Mouse (Mus musculus) neural tube, postnatal 0 days (tissue): Measurements from ENCODE around the gene 2010111I01Rik. TPM values are rescaled to one million over a fixed set of nuclear protein-coding genes. Genes with fewer than 3 reads are reported as not detected.

Source experiments
- microRNA counts: library from miRNA; unstranded; fragments of <30 nt; microRNA quantifications from one replicate; lab custom pipeline; 2015
- microRNA-seq: library from miRNA; unstranded; fragments of <30 nt; microRNA quantifications from one replicate; pipeline ENCODE4, GENCODE M21; 2016
- polyA plus RNA-seq: library from polyadenylated mRNA; unstranded; fragments of >200 nt; fragmentation: Nextera tagmentation; extraction: Ambion mirVana; gene quantifications from 2 replicates; pipeline ENCODE4 v1.2.1, GENCODE M21; 2015

The 2010111I01Rik gene
- 27.5 and 28.7 TPM in 2 replicates for polyA plus RNA-seq

DNA sequence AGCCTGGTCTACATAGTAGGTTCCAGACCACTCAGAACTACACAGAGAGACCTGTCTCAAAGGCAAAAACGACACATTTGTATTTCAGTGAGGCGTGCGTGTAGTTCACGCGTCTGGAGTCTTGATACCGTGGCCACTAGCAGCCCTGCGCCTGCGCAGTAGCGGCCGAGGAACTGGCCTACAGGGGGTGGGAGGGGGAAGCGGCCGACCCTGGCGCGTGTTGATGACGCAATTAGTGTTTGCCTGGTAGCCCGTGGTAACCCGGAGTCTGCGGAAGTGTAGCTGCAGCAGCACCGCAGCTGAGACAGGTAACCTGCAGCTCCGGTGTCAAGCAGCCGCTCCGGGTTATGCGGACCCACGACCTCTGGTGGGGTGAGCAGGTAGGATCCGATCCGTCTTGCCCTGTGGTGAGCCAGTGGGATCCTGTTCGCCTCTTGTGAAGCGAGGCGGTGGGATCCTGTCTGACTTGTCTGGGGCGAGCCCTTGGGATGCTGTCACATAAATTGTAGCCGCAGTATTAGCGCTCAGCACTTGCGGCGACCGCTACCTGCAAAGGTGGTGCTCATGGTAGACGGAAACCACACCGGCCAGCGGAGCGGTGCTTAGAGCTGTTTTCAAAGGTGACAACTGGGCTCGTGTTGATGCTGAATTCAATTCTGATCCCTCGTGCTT, at the start of gene 2010111I01Rik:
Gene 2010111I01Rik, plus strand, starts transcription at position 254 of the 672 bp plus-strand sequence.

MicroRNAs within 50 kb of the gene (microRNA counts, 519-probe panel; counts per million panel counts)
- microRNA mmu-miR-23b (lab: Ali Mortazavi, UCI): 4,730 counts per million, percentile 53 among the panel's probes with 10 or more counts
- 4,356 counts per million, percentile 42 among the panel's probes with 10 or more counts for microRNA mmu-miR-24 (lab: Ali Mortazavi, UCI)
- 2,299 counts per million, percentile 8 among the panel's probes with 10 or more counts for microRNA mmu-miR-27b (lab: Ali Mortazavi, UCI)

Small RNAs within 50 kb of the gene (microRNA-seq; reads per million reads assigned to microRNA genes)
- 11,065 reads per million, percentile 97 among the genes with 10 or more reads in this experiment for gene Mir23b
- gene Mir24-1: not detected
- gene Mir27b: 1,087 reads per million, percentile 75 among the genes with 10 or more reads in this experiment
- not detected for gene Mir3074-1

Other genes starting within 250 kb of the 2010111I01Rik start
- gene Platr25, start 204.2 kb upstream of the 2010111I01Rik start, polyA plus RNA-seq: 16.6 and 18.1 TPM in 2 replicates
- gene Gm5141, start 179.1 kb upstream of the 2010111I01Rik start, polyA plus RNA-seq: 7.5 and 7.7 TPM in 2 replicates
- 1.0 and 1.1 TPM in 2 replicates for gene Fbp2, start 106.5 kb upstream of the 2010111I01Rik start, polyA plus RNA-seq
- 0.63 and 2.1 TPM in 2 replicates for gene Fbp1, start 76.6 kb upstream of the 2010111I01Rik start, polyA plus RNA-seq